Mouse (Mus musculus): ENCODE data around the gene Opcml. TPM values are rescaled to one million over a fixed set of nuclear protein-coding genes. Genes with fewer than 3 reads are reported as not detected.

Opcml gene
- polyA plus RNA-seq, 1 experiment from 2014 or later, result 36.5 TPM

DNA sequence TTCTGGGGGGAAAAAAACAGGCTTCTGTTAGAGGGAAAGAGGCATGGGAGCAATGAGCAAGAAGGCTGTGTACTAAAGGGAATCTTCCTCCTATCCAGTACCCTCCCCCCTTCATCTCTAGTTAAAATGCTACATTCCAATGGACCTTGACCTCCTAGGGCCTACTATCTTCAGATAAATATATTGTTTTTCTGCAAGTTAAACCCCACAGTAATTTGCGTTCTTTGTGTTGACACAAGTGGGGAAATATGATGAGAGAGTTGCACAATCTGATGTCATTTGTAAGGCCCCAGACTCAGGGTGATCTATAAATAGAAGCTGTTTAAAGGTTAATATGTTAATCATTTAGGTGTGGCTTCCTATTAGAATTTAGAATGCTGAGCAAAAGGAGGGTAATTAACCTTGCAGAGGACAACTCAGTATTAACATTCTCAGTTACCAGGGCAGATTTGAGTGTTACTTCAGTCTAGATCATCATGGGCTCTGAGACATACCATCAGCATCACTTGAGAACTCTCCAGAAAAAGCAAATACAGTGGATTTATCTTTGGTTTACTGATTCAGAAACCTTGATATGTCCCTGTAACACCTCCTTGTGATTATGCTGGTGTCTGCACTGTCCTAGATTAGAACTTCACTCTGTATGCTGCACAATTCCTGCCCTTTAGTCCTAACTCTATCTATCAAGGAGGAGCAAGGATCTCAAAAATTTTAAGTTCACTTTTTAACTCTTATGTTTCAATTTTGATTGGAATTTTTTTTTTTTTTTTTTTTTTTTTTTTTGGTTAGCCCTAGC, 762.0 kb downstream of the Opcml start:
- H3K9ac ChIP-seq (replicated peaks; ENCODE audit: low read length), result no peak overlapping the region
- DNase-seq (no peak), ATAC-seq (ENCODE audit: low FRiP score, low TSS enrichment) (no peak)
- WGBS, result 96% methylated on average over 1 of the region's 1 CpGs
- no peaks in the 10 kb centered on the region for H3K9me3 ChIP-seq (ENCODE audit: control insufficient read depth, low read length)
- no peaks in the 10 kb centered on the region for H3K27me3 ChIP-seq (ENCODE audit: control insufficient read depth, insufficient read depth, low read length)
- no peak overlapping the region for H3K4me2 ChIP-seq (ENCODE audit: low read length)
- no peak overlapping the region for H3K4me3 ChIP-seq (replicated peaks; ENCODE audit: low read depth, low read length)
- no peaks in the 10 kb centered on the region for H3K36me3 ChIP-seq (ENCODE audit: control insufficient read depth, insufficient read depth, low read length)
- peaks cover 10% of the 10 kb centered on the region for H3K4me1 ChIP-seq (ENCODE audit: control insufficient read depth, insufficient read depth, low read length)
- no peak overlapping the region for H3K27ac ChIP-seq (replicated peaks; ENCODE audit: low read depth, low read length)

DNA sequence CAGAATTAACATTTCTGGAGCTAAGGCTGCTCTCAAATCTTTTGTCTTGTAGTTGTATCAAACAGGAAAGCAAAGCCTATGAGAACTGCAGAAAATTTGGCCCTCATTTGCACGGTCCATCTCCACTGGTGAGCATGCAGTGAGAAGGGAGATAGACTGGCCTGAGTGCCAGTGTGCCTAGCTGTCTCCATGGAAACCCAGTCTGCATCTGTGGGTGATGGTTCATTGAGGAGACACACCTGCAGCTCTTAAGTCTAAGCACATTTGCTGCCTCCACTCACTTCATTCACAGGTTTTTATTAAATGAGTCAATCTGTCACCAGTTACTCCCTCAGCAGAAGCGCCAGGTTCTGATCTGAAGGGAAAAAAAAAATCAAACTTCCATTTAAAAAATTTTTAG, 768.1 kb downstream of the Opcml start:
- no peaks in the 10 kb centered on the region for H3K36me3 ChIP-seq (ENCODE audit: control insufficient read depth, insufficient read depth, low read length)
- H3K4me2 ChIP-seq (ENCODE audit: low read length), result no peak overlapping the region
- H3K9ac ChIP-seq (replicated peaks; ENCODE audit: low read length), result no peak overlapping the region
- ATAC-seq (ENCODE audit: low FRiP score, low TSS enrichment) (no peak), DNase-seq (no peak)
- H3K27me3 ChIP-seq (ENCODE audit: control insufficient read depth, insufficient read depth, low read length), result no peaks in the 10 kb centered on the region
- no peaks in the 10 kb centered on the region for H3K9me3 ChIP-seq (ENCODE audit: control insufficient read depth, low read length)
- 70% methylated on average over 2 of the region's 2 CpGs for WGBS
- H3K27ac ChIP-seq (replicated peaks; ENCODE audit: low read depth, low read length), result no peak overlapping the region
- peaks cover 7% of the 10 kb centered on the region; the same call in 1 of the 2 replicates for H3K4me1 ChIP-seq (ENCODE audit: control insufficient read depth, insufficient read depth, low read length)
- H3K4me3 ChIP-seq (replicated peaks; ENCODE audit: low read depth, low read length), result no peak overlapping the region

DNA sequence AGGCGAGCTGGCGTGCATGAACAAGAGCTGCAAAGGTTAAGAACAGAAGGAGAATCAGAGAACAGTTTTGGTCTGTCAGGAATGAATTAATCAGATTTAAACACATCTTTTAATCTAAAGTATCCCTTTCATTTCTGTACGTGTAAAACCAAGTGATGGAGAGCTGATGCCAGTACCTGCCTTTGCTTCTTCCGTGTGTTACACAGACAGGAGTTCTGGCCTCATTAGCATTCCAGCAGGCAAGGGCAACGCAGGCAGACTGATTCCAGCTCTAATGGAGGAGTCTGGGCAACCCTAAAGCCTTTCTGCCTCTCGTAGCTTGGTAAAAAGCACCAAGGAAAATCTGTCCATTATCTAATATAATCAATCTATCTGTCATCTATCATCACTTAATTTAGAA, 771.2 kb downstream of the Opcml start:
- no peak for ATAC-seq (ENCODE audit: low FRiP score, low TSS enrichment)
- WGBS, result 36% methylated on average over 6 of the region's 6 CpGs
- DNase-seq, result peak; percentile 64

DNA sequence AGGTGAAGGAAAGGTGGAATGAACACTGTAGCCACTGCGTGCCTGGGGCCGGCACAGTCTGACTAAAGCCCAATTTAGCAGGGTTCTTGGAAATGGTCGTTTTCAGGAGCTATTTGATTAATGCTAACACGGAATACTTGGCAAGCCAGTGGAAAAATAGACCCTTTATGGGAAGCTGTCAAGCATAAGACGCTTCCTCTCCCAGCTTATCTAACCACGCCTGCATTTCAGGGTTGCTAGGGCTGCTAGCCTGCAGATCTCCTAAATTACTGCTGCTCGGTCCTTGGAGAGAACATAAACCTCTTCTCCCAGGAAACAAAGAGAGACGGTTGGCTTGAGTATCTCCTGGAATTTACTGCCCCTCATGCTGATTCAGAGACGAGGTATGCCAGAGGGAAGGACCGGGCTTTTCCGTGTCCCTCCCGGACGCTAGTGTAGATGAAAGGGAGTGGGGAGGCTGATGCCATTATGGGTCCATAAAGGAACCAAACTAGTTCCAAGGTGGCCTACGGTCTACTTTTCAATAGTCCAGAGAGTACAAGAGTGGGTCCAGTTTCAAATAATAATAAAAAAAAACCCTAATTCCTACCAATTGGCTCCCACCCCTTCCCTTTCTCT, 772.6 kb downstream of the Opcml start:
- no peak overlapping the region for H3K27ac ChIP-seq (replicated peaks; ENCODE audit: low read depth, low read length)
- 64% methylated on average over 14 of the region's 14 CpGs for WGBS

More for the DNA sequence above, 771.2 kb downstream of the Opcml start:
- Histone ChIP-seq H3K9ac (replicated peaks; ENCODE audit: low read length) (no peak overlapping the region), H3K4me2 (ENCODE audit: low read length) (no peak overlapping the region), H3K4me1 (ENCODE audit: control insufficient read depth, insufficient read depth, low read length) (peaks cover 7% of the 10 kb centered on the region; the same call in 1 of the 2 replicates), H3K4me3 (replicated peaks; ENCODE audit: low read depth, low read length) (no peak overlapping the region), H3K9me3 (ENCODE audit: control insufficient read depth, low read length) (no peaks in the 10 kb centered on the region), H3K27me3 (ENCODE audit: control insufficient read depth, insufficient read depth, low read length) (no peaks in the 10 kb centered on the region), H3K27ac (replicated peaks; ENCODE audit: low read depth, low read length) (peak overlapping the region; percentile 34; the same call in 1 of the 2 replicates), H3K36me3 (ENCODE audit: control insufficient read depth, insufficient read depth, low read length) (no peaks in the 10 kb centered on the region)

DNA sequence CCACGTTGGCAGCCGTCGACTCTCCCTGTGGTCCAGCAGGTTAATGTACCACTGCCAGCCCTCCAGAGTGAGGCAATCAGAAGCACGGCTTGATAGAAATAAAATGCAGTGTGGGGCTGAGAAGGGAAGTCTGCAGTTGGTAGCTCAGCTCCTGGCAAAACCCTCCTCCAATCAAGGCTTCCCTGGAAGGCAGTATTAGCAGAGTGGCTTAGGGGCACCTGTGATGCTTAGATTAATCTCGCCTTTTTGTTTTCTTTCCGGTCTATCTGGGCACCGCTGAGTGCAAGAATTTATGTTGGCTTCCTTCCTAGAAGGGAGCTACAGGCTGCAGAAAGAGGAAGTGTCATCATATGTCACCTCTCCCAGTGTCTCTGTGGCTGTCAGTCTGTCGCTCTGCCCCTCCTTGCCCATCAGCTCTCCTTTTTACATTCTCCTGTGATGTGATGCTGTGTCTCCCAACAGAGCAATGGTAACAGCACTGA, 778.5 kb downstream of the Opcml start:
- no peaks in the 10 kb centered on the region for H3K27me3 ChIP-seq (ENCODE audit: control insufficient read depth, insufficient read depth, low read length)
- H3K4me3 ChIP-seq (replicated peaks; ENCODE audit: low read depth, low read length), result no peak overlapping the region
- 31% methylated on average over 8 of the region's 8 CpGs for WGBS
- H3K4me2 ChIP-seq (ENCODE audit: low read length), result no peak overlapping the region
- H3K36me3 ChIP-seq (ENCODE audit: control insufficient read depth, insufficient read depth, low read length), result no peaks in the 10 kb centered on the region
- H3K9ac ChIP-seq (replicated peaks; ENCODE audit: low read length), result no peak overlapping the region
- DNase-seq, result peak; percentile 32
- peak overlapping the region; percentile 52; the same call in 1 of the 2 replicates for H3K27ac ChIP-seq (replicated peaks; ENCODE audit: low read depth, low read length)
- H3K9me3 ChIP-seq (ENCODE audit: control insufficient read depth, low read length), result no peaks in the 10 kb centered on the region
- H3K4me1 ChIP-seq (ENCODE audit: control insufficient read depth, insufficient read depth, low read length), result peaks cover 4% of the 10 kb centered on the region; the same call in 1 of the 2 replicates
- no peak for ATAC-seq (ENCODE audit: low FRiP score, low TSS enrichment)

More for the DNA sequence above, 772.6 kb downstream of the Opcml start:
- DNase-seq (peak; percentile 27), ATAC-seq (ENCODE audit: low FRiP score, low TSS enrichment) (no peak)
- H3K4me2 ChIP-seq (ENCODE audit: low read length), result no peak overlapping the region
- H3K27me3 ChIP-seq (ENCODE audit: control insufficient read depth, insufficient read depth, low read length), result no peaks in the 10 kb centered on the region
- H3K9me3 ChIP-seq (ENCODE audit: control insufficient read depth, low read length), result no peaks in the 10 kb centered on the region
- no peak overlapping the region for H3K9ac ChIP-seq (replicated peaks; ENCODE audit: low read length)
- peaks cover 7% of the 10 kb centered on the region; the same call in 1 of the 2 replicates for H3K4me1 ChIP-seq (ENCODE audit: control insufficient read depth, insufficient read depth, low read length)
- H3K36me3 ChIP-seq (ENCODE audit: control insufficient read depth, insufficient read depth, low read length), result no peaks in the 10 kb centered on the region
- H3K4me3 ChIP-seq (replicated peaks; ENCODE audit: low read depth, low read length), result no peak overlapping the region

DNA sequence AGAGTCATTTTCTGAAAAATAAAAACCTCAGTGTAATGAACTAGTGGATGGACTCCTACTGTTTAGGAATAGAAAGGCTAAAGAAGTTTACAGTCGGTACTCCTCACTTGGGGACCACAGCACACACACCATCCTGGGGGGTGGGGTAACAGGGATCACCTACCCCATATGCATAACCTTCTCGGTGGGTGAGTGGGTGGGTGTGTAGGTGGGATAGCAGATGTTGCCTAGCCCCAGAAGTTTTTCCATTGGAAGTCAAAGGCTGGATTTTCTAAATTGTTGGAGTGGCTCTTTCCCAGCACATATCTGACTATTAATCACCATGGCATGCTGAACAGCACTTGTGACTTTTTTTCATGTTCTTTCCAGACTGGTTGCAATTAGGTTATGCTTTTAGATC, 779.2 kb downstream of the Opcml start:
- ATAC-seq (ENCODE audit: low FRiP score, low TSS enrichment), result no peak
- Histone ChIP-seq H3K9ac (replicated peaks; ENCODE audit: low read length) (no peak overlapping the region), H3K4me3 (replicated peaks; ENCODE audit: low read depth, low read length) (no peak overlapping the region), H3K4me1 (ENCODE audit: control insufficient read depth, insufficient read depth, low read length) (peaks cover 4% of the 10 kb centered on the region; the same call in 1 of the 2 replicates), H3K9me3 (ENCODE audit: control insufficient read depth, low read length) (no peaks in the 10 kb centered on the region), H3K27me3 (ENCODE audit: control insufficient read depth, insufficient read depth, low read length) (no peaks in the 10 kb centered on the region), H3K27ac (replicated peaks; ENCODE audit: low read depth, low read length) (0 out of 2 replicates have a peak overlapping the region, but pooled peaks have one; percentile 52), H3K36me3 (ENCODE audit: control insufficient read depth, insufficient read depth, low read length) (no peaks in the 10 kb centered on the region), H3K4me2 (ENCODE audit: low read length) (no peak overlapping the region)
- WGBS, result 67% methylated on average over 2 of the region's 2 CpGs
- no peak for DNase-seq

DNA sequence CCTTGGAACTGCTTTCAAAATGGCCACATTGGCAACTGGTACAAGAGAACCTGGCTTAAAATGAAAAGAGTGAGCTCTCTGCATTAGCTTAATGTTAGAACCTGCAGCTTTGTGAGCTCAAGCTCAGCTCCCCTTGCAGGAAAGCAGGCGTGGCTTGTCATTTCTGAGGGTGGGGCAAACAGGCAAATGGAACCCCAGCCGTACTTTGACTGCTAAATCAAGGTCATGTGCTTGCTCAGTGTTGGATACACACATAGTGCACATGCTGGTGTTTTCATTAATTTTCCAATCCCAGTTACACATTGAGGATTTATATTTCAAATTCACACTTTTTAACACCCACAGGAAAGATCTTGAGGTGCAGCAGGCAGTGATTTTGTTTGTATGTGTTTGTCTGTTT, 781.1 kb downstream of the Opcml start:
- no peaks in the 10 kb centered on the region for H3K36me3 ChIP-seq (ENCODE audit: control insufficient read depth, insufficient read depth, low read length)
- H3K9me3 ChIP-seq (ENCODE audit: control insufficient read depth, low read length), result no peaks in the 10 kb centered on the region
- H3K4me2 ChIP-seq (ENCODE audit: low read length), result no peak overlapping the region
- peaks cover 4% of the 10 kb centered on the region; the same call in 1 of the 2 replicates for H3K4me1 ChIP-seq (ENCODE audit: control insufficient read depth, insufficient read depth, low read length)
- no peaks in the 10 kb centered on the region for H3K27me3 ChIP-seq (ENCODE audit: control insufficient read depth, insufficient read depth, low read length)
- DNase-seq, result no peak
- no peak overlapping the region for H3K4me3 ChIP-seq (replicated peaks; ENCODE audit: low read depth, low read length)
- WGBS, result 75% methylated on average over 2 of the region's 2 CpGs
- H3K27ac ChIP-seq (replicated peaks; ENCODE audit: low read depth, low read length), result no peak overlapping the region
- H3K9ac ChIP-seq (replicated peaks; ENCODE audit: low read length), result no peak overlapping the region
- no peak for ATAC-seq (ENCODE audit: low FRiP score, low TSS enrichment)

DNA sequence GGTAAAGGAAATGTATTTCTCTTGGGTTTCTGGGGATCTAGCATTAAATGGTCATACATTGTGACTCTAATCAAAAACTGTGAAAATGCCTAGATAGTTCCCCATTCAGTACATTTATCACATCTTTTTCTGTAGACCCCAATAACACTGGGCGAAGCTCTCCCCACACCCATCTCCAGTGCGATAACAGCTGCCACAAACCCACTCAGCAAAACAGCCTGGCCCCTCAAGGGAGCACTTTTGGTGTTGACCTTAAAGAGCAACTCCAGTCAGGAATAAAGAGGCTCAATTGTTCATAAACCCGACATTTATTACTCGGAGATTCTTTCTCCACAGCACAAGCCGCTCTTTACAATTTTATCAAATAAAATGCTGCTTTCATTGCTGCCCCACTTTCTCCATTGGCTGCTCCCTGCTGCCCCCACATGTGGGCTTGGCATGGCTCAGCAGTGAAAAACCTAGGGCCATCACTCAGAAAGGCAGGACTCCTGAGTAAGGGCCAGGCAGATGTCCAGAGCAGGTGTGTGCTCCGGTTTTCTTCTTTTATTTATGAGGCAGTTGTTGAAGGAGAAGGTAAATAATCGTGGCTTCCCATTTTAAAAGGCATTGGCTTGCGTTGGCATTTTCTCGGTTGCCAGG, 781.7 kb downstream of the Opcml start:
- Histone ChIP-seq H3K27ac (replicated peaks; ENCODE audit: low read depth, low read length) (no peak overlapping the region), H3K4me3 (replicated peaks; ENCODE audit: low read depth, low read length) (no peak overlapping the region), H3K36me3 (ENCODE audit: control insufficient read depth, insufficient read depth, low read length) (no peaks in the 10 kb centered on the region), H3K27me3 (ENCODE audit: control insufficient read depth, insufficient read depth, low read length) (no peaks in the 10 kb centered on the region), H3K9me3 (ENCODE audit: control insufficient read depth, low read length) (no peaks in the 10 kb centered on the region), H3K9ac (replicated peaks; ENCODE audit: low read length) (no peak overlapping the region), H3K4me1 (ENCODE audit: control insufficient read depth, insufficient read depth, low read length) (peaks cover 4% of the 10 kb centered on the region; the same call in 1 of the 2 replicates), H3K4me2 (ENCODE audit: low read length) (no peak overlapping the region)
- WGBS, result 80% methylated on average over 9 of the region's 9 CpGs
- DNase-seq (no peak), ATAC-seq (ENCODE audit: low FRiP score, low TSS enrichment) (no peak)
